Mouse (Mus musculus): ENCODE measurements around the gene Becn1. TPM values are rescaled to one million over a fixed set of nuclear protein-coding genes. Genes with fewer than 3 reads are reported as not detected.

Gene Becn1
- polyA plus RNA-seq, 1 experiment from 2014 or later, result 156 TPM

- TF ChIP-seq CTCF (IDR thresholded peaks at IDR 0.05; ENCODE audit: low read depth), result no peak
- Histone ChIP-seq H3K9ac (ENCODE audit: low read depth, low read length) (no peak overlapping the region), H3K27me3 (ENCODE audit: insufficient read depth, low read length) (no peaks in the 10 kb centered on the region), H3K4me3 (replicated peaks; ENCODE audit: low read depth, low read length) (no peak overlapping the region), H3K4me2 (ENCODE audit: low read length) (no peak overlapping the region), H3K27ac (peak overlapping the region; percentile 66), H3K9me3 (replicated peaks; ENCODE audit: low read length) (no peaks in the 10 kb centered on the region), H3K4me1 (replicated peaks; ENCODE audit: insufficient read depth, low read length) (no peaks in the 10 kb centered on the region), H3K36me3 (ENCODE audit: insufficient read depth, low read length) (no peaks in the 10 kb centered on the region)
- WGBS, result 29% methylated on average over 5 of the region's 5 CpGs
- ATAC-seq (replicated peaks; ENCODE audit: low FRiP score, low read depth) (no peak), DNase-seq (ENCODE audit: low spot score) (no peak)
Measured at GRCm38 (mm10) chr11:101238071-101238647, 63.9 kb downstream of the Becn1 start.

GRCm38 (mm10) chr11:101236782-101237181 is 65.3 kb downstream of the Becn1 start:
- Histone ChIP-seq H3K9me3 (replicated peaks; ENCODE audit: low read length) (no peaks in the 10 kb centered on the region), H3K27me3 (ENCODE audit: insufficient read depth, low read length) (no peaks in the 10 kb centered on the region), H3K9ac (ENCODE audit: low read depth, low read length) (no peak overlapping the region), H3K36me3 (ENCODE audit: insufficient read depth, low read length) (no peaks in the 10 kb centered on the region), H3K27ac (no peak overlapping the region), H3K4me2 (ENCODE audit: low read length) (no peak overlapping the region), H3K4me1 (replicated peaks; ENCODE audit: insufficient read depth, low read length) (peaks cover 9% of the 10 kb centered on the region; the same call in 1 of the 2 replicates), H3K4me3 (replicated peaks; ENCODE audit: low read depth, low read length) (no peak overlapping the region)
- no peak for ATAC-seq (replicated peaks; ENCODE audit: low FRiP score, low read depth)
- DNase-seq (ENCODE audit: low spot score), result no peak
- 84% methylated on average over 5 of the region's 5 CpGs for WGBS
- no peak for TF ChIP-seq CTCF (IDR thresholded peaks at IDR 0.05; ENCODE audit: low read depth)

Other genes starting within 250 kb of the Becn1 start
- gene Naglu, start 232.3 kb downstream of the Becn1 start, polyA plus RNA-seq (2015; fragmentation: Nextera tagmentation; extraction: Ambion mirVana), result 26.5 and 28.0 TPM in 2 replicates
- gene Hsd17b1, start 223.9 kb downstream of the Becn1 start, polyA plus RNA-seq (2015; fragmentation: Nextera tagmentation; extraction: Ambion mirVana), result 0.13 and 0.42 TPM in 2 replicates
- gene Coasy, start 219.7 kb downstream of the Becn1 start, polyA plus RNA-seq (2015; fragmentation: Nextera tagmentation; extraction: Ambion mirVana), result 55.3 and 55.9 TPM in 2 replicates
- 45.7 and 46.0 TPM in 2 replicates for gene Mlx, start 215.0 kb downstream of the Becn1 start, polyA plus RNA-seq (2015; fragmentation: Nextera tagmentation; extraction: Ambion mirVana)
- gene Psmc3ip, start 206.8 kb downstream of the Becn1 start, polyA plus RNA-seq (2015; fragmentation: Nextera tagmentation; extraction: Ambion mirVana), result 23.2 and 26.4 TPM in 2 replicates
- gene Retreg3, start 182.4 kb downstream of the Becn1 start, polyA plus RNA-seq (2015; fragmentation: Nextera tagmentation; extraction: Ambion mirVana), result 23.2 and 23.7 TPM in 2 replicates
- gene Tubg1, start 182.3 kb downstream of the Becn1 start, polyA plus RNA-seq (2015; fragmentation: Nextera tagmentation; extraction: Ambion mirVana), result 48.4 and 56.7 TPM in 2 replicates
- 4.3 and 4.9 TPM in 2 replicates for gene Tubg2, start 146.4 kb downstream of the Becn1 start, polyA plus RNA-seq (2015; fragmentation: Nextera tagmentation; extraction: Ambion mirVana)
- 0.75 and 0.78 TPM in 2 replicates for gene Cntnap1, start 131.8 kb downstream of the Becn1 start, polyA plus RNA-seq (2015; fragmentation: Nextera tagmentation; extraction: Ambion mirVana)
- 14.1 and 16.6 TPM in 2 replicates for gene Plekhh3, start 130.9 kb downstream of the Becn1 start, polyA plus RNA-seq (2015; fragmentation: Nextera tagmentation; extraction: Ambion mirVana)
- 0.36 and 0.45 TPM in 2 replicates for gene Ccr10, start 126.8 kb downstream of the Becn1 start, polyA plus RNA-seq (2015; fragmentation: Nextera tagmentation; extraction: Ambion mirVana)
- 18.6 and 20.3 TPM in 2 replicates for gene Ezh1, start 75.8 kb downstream of the Becn1 start, polyA plus RNA-seq (2015; fragmentation: Nextera tagmentation; extraction: Ambion mirVana)
- 242 and 247 TPM in 2 replicates for gene Ramp2, start 56.3 kb downstream of the Becn1 start, polyA plus RNA-seq (2015; fragmentation: Nextera tagmentation; extraction: Ambion mirVana)
- 179 and 180 TPM in 2 replicates for gene Vps25, start 48.6 kb downstream of the Becn1 start, polyA plus RNA-seq (2015; fragmentation: Nextera tagmentation; extraction: Ambion mirVana)
- 47.0 and 48.8 TPM in 2 replicates for gene Wnk4, start 41.7 kb downstream of the Becn1 start, polyA plus RNA-seq (2015; fragmentation: Nextera tagmentation; extraction: Ambion mirVana)
- 1.5 and 2.0 TPM in 2 replicates for gene Cntd1, start 23.3 kb downstream of the Becn1 start, polyA plus RNA-seq (2015; fragmentation: Nextera tagmentation; extraction: Ambion mirVana)
- gene Coa3, start 23.2 kb downstream of the Becn1 start, polyA plus RNA-seq (2015; fragmentation: Nextera tagmentation; extraction: Ambion mirVana), result 209 and 211 TPM in 2 replicates
- gene Psme3, start 13.9 kb upstream of the Becn1 start, polyA plus RNA-seq (2015; fragmentation: Nextera tagmentation; extraction: Ambion mirVana), result 102 and 104 TPM in 2 replicates
- gene Aoc2, start 22.8 kb upstream of the Becn1 start, polyA plus RNA-seq (2015; fragmentation: Nextera tagmentation; extraction: Ambion mirVana), result 0.37 and 0.58 TPM in 2 replicates
- 1.8 and 2.0 TPM in 2 replicates for gene Aoc3, start 28.3 kb upstream of the Becn1 start, polyA plus RNA-seq (2015; fragmentation: Nextera tagmentation; extraction: Ambion mirVana)
- 23.2 and 37.0 TPM in 2 replicates for gene G6pc, start 65.3 kb upstream of the Becn1 start, polyA plus RNA-seq (2015; fragmentation: Nextera tagmentation; extraction: Ambion mirVana)
- gene Aarsd1, start 115.3 kb upstream of the Becn1 start, polyA plus RNA-seq (2015; fragmentation: Nextera tagmentation; extraction: Ambion mirVana), result 58.4 and 66.0 TPM in 2 replicates
- gene Gm27029, start 122.5 kb upstream of the Becn1 start, polyA plus RNA-seq (2015; fragmentation: Nextera tagmentation; extraction: Ambion mirVana), result 4.0 and 4.5 TPM in 2 replicates
- 17.9 and 19.6 TPM in 2 replicates for gene Rundc1, start 122.8 kb upstream of the Becn1 start, polyA plus RNA-seq (2015; fragmentation: Nextera tagmentation; extraction: Ambion mirVana)
- 8.7 and 11.5 TPM in 2 replicates for gene Ptges3l, start 123.0 kb upstream of the Becn1 start, polyA plus RNA-seq (2015; fragmentation: Nextera tagmentation; extraction: Ambion mirVana)
- 396 and 448 TPM in 2 replicates for gene Rpl27, start 140.0 kb upstream of the Becn1 start, polyA plus RNA-seq (2015; fragmentation: Nextera tagmentation; extraction: Ambion mirVana)
- gene Ifi35, start 146.1 kb upstream of the Becn1 start, polyA plus RNA-seq (2015; fragmentation: Nextera tagmentation; extraction: Ambion mirVana), result 30.0 and 30.8 TPM in 2 replicates
- 10.3 and 11.1 TPM in 2 replicates for gene Rnd2, start 162.7 kb upstream of the Becn1 start, polyA plus RNA-seq (2015; fragmentation: Nextera tagmentation; extraction: Ambion mirVana)
- gene Vat1, start 163.9 kb upstream of the Becn1 start, polyA plus RNA-seq (2015; fragmentation: Nextera tagmentation; extraction: Ambion mirVana), result 37.7 and 38.6 TPM in 2 replicates
- gene Brca1, start 249.7 kb upstream of the Becn1 start, polyA plus RNA-seq (2015; fragmentation: Nextera tagmentation; extraction: Ambion mirVana), result 4.2 and 6.3 TPM in 2 replicates
- gene Nbr1, start 249.9 kb upstream of the Becn1 start, polyA plus RNA-seq (2015; fragmentation: Nextera tagmentation; extraction: Ambion mirVana), result 62.6 and 63.3 TPM in 2 replicates